Mouse (Mus musculus) hindbrain, embryonic 10.5 days (tissue): ENCODE results near the gene Prss34. TPM values are rescaled to one million over a fixed set of nuclear protein-coding genes. Genes with fewer than 3 reads are reported as not detected.
A peak's percentile ranks its signal among the peaks of the same experiment; 100 is the strongest.

ENCODE experiments used
- DNase-seq: peaks from one replicate; pipeline ENCODE4 v3.0.0-alpha.2; 2017; ENCODE audit warnings: low spot score
- H3K27ac ChIP-seq: fragments of 300-500 bp; sonication (generic); 2 replicates; pipeline ENCODE4 v1.5.1; 2016; ENCODE audit warnings: mild to moderate bottlenecking, moderate library complexity
- H3K27me3 ChIP-seq: fragments of 300-500 bp; sonication (generic); 2 replicates; pipeline ENCODE4 v1.6.1; 2016; ENCODE audit warnings: mild to moderate bottlenecking; ENCODE audit not compliant: poor library complexity, insufficient read depth, severe bottlenecking
- H3K36me3 ChIP-seq: fragments of 300-500 bp; sonication (generic); 2 replicates; pipeline ENCODE4 v1.6.1; 2016; ENCODE audit warnings: mild to moderate bottlenecking, moderate library complexity
- H3K4me1 ChIP-seq: fragments of 300-500 bp; sonication (generic); replicated peaks from 2 replicates; pipeline ENCODE4 v1.6.1; 2016; ENCODE audit warnings: mild to moderate bottlenecking
- H3K4me3 ChIP-seq: fragments of 300-500 bp; sonication (generic); 2 replicates; pipeline ENCODE4 v1.5.1; 2016; ENCODE audit warnings: mild to moderate bottlenecking, moderate library complexity
- H3K9me3 ChIP-seq: fragments of 300-500 bp; sonication (generic); 2 replicates; pipeline ENCODE4 v1.6.1; 2016; ENCODE audit warnings: mild to moderate bottlenecking, moderate library complexity
- WGBS: fragments of 180-500 bp; shearing (Covaris S2); methylation state at CpG from one replicate; pipeline ENCODE4 v1.1.7; 2016; 5-methylcytosine and 5-hydroxymethylcytosine counted together
- polyA plus RNA-seq: library from polyadenylated mRNA; unstranded; fragments of >200 nt; fragmentation: Nextera tagmentation; extraction: Ambion mirVana; gene quantifications from 2 replicates; pipeline ENCODE4 v1.2.1, GENCODE M21; 2016

Gene Prss34
- polyA plus RNA-seq, 1 experiment from 2014 or later: not detected

DNA sequence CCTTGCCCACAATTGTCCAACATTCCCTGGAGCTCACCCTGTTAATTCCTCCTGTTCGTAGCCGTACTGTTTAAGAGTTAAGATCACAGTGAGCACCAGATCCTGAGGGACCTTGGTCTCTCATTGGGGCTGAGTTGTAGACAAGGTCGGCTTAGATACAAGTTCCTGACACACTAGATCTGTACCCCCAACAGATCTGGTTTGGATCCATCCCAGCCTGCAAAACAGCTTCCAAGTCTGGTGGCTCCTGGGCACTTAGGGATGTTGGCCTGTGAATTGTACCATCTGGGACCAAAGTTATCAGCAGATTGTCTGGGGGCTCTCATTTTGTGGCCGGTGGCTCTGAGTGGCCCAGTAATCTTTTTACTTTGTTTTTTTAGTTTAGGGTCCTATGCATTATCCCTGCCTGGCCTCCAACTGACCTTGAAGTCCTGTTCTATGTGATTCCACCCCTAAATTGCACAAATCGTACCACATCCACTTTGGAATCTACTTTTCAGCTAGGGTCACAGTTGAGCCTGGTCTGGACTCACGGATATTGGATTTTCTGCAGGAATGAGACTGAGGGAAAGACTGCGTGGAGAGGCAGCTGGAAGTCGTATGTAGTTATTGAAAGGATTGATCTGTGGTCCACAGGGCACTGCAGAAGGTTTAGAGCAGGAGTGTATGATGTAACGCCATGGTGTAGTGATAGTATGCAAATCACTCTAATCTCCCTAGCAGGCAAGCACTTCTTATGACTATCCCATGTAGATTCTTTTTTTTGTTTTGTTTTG lies 23.4 kb upstream of the Prss34 start, which contains the start of gene Ube2i:
TSS of gene Ube2i (minus strand) at position 52 of the 776 bp plus-strand sequence.
- WGBS: 85% methylated on average over 9 of the region's 9 CpGs
- H3K4me1 ChIP-seq: peaks cover 39% of the 10 kb centered on the region
- peak within 1 kb of the TSS; percentile 100 for H3K27ac ChIP-seq
- peaks cover 23% of the 10 kb centered on the region for H3K36me3 ChIP-seq
- H3K27me3 ChIP-seq: no peaks in the 10 kb centered on the region
- no peaks in the 10 kb centered on the region for H3K9me3 ChIP-seq
- no peak for DNase-seq
- H3K4me3 ChIP-seq: peak within 1 kb of the TSS; percentile 96

- Histone ChIP-seq H3K27ac (no peak overlapping the region), H3K4me3 (no peak overlapping the region), H3K36me3 (peaks cover 13% of the 10 kb centered on the region), H3K4me1 (peaks cover 28% of the 10 kb centered on the region), H3K27me3 (no peaks in the 10 kb centered on the region), H3K9me3 (no peaks in the 10 kb centered on the region)
- 98% methylated on average over 3 of the region's 3 CpGs for WGBS
- DNase-seq: no peak
These were observed 22.4 kb upstream of the Prss34 start for GRCm38 (mm10) chr17:25275833-25276232.

DNA sequence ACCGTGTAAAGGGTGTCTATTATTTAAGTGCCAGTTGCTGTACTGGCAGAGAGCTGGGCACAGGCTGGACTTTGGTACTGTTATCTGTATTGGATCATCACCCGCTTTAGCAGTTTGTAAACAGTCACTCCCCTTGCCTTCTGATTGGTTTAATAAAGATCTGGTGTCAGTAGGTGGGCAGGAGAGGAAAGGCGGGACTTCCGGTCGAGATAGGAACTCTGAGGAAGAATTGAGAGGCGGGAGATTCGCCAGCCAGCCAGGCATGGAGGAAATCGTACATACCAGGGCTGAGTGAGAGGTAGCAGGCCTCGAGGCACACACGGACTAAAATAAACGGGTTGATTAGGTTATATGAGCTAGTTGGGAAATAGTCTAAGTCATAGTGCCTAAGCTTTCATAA lies 16.1 kb upstream of the Prss34 start:
- WGBS: 49% methylated on average over 11 of the region's 11 CpGs
- no peaks in the 10 kb centered on the region for H3K9me3 ChIP-seq
- H3K36me3 ChIP-seq: no peaks in the 10 kb centered on the region
- H3K4me3 ChIP-seq: no peak overlapping the region
- H3K27me3 ChIP-seq: no peaks in the 10 kb centered on the region
- DNase-seq: no peak
- H3K4me1 ChIP-seq: no peaks in the 10 kb centered on the region
- no peak overlapping the region for H3K27ac ChIP-seq

GRCm38 (mm10) chr17:25285033-25285432 lies 13.2 kb upstream of the Prss34 start:
- no peaks in the 10 kb centered on the region for H3K27me3 ChIP-seq
- DNase-seq: peak; percentile 55
- H3K4me1 ChIP-seq: no peaks in the 10 kb centered on the region
- H3K4me3 ChIP-seq: no peak overlapping the region
- H3K27ac ChIP-seq: no peak overlapping the region
- no peaks in the 10 kb centered on the region for H3K9me3 ChIP-seq
- H3K36me3 ChIP-seq: no peaks in the 10 kb centered on the region
- WGBS: 26% methylated on average over 3 of the region's 3 CpGs

GRCm38 (mm10) chr17:25288842-25289241 lies 9.4 kb upstream of the Prss34 start:
- Histone ChIP-seq H3K36me3 (no peaks in the 10 kb centered on the region), H3K27me3 (no peaks in the 10 kb centered on the region), H3K27ac (no peak overlapping the region), H3K9me3 (no peaks in the 10 kb centered on the region), H3K4me3 (no peak overlapping the region), H3K4me1 (no peaks in the 10 kb centered on the region)
- peak; percentile 45 for DNase-seq
- WGBS: 24% methylated on average over 4 of the region's 4 CpGs

GRCm38 (mm10) chr17:25290411-25290810 lies 7.8 kb upstream of the Prss34 start:
- WGBS: 26% methylated on average over 4 of the region's 4 CpGs
- H3K9me3 ChIP-seq: no peaks in the 10 kb centered on the region
- no peak for DNase-seq

GRCm38 (mm10) chr17:25293495-25293894 lies 4.7 kb upstream of the Prss34 start:
- Histone ChIP-seq H3K4me1 (no peaks in the 10 kb centered on the region), H3K4me3 (no peak overlapping the region), H3K9me3 (no peaks in the 10 kb centered on the region), H3K27ac (no peak overlapping the region), H3K36me3 (no peaks in the 10 kb centered on the region), H3K27me3 (no peaks in the 10 kb centered on the region)
- WGBS: 84% methylated on average over 5 of the region's 5 CpGs
- no peak for DNase-seq

More at GRCm38 (mm10) chr17:25290411-25290810, 7.8 kb upstream of the Prss34 start:
- Histone ChIP-seq H3K4me3 (no peak overlapping the region), H3K27me3 (no peaks in the 10 kb centered on the region), H3K27ac (no peak overlapping the region), H3K4me1 (no peaks in the 10 kb centered on the region), H3K36me3 (no peaks in the 10 kb centered on the region)

- Histone ChIP-seq H3K36me3 (no peaks in the 10 kb centered on the region), H3K4me1 (no peaks in the 10 kb centered on the region), H3K4me3 (no peak overlapping the region), H3K27me3 (no peaks in the 10 kb centered on the region), H3K27ac (no peak overlapping the region), H3K9me3 (no peaks in the 10 kb centered on the region)
- WGBS: 44% methylated on average over 1 of the region's 1 CpGs
- DNase-seq: no peak
These were observed 4.1 kb upstream of the Prss34 start for GRCm38 (mm10) chr17:25294111-25294510.

GRCm38 (mm10) chr17:25308346-25308745 lies 10.2 kb downstream of the Prss34 start, which contains the start of gene Prss28:
Prss28 (plus strand) TSS chr17:25308646.
- H3K4me3 ChIP-seq: no peak within 1 kb of the TSS
- no peaks in the 10 kb centered on the region for H3K9me3 ChIP-seq
- H3K4me1 ChIP-seq: no peaks in the 10 kb centered on the region
- WGBS: 86% methylated on average over 4 of the region's 4 CpGs
- H3K27me3 ChIP-seq: no peaks in the 10 kb centered on the region
- H3K36me3 ChIP-seq: no peaks in the 10 kb centered on the region
- no peak within 1 kb of the TSS for H3K27ac ChIP-seq
- no peak for DNase-seq

- 77% methylated on average over 5 of the region's 5 CpGs for WGBS
- peaks cover 4% of the 10 kb centered on the region; the same call in 1 of the 2 replicates for H3K4me1 ChIP-seq
- peaks cover 2% of the 10 kb centered on the region; the same call in 1 of the 2 replicates for H3K27me3 ChIP-seq
- no peak for DNase-seq
- H3K9me3 ChIP-seq: no peaks in the 10 kb centered on the region
- H3K27ac ChIP-seq: no peak within 1 kb of the TSS
- no peaks in the 10 kb centered on the region for H3K36me3 ChIP-seq
- no peak within 1 kb of the TSS for H3K4me3 ChIP-seq
These were observed 20.2 kb downstream of the Prss34 start, which contains the start of gene Prss29 for GRCm38 (mm10) chr17:25318354-25318753. Prss29 (plus strand) TSS chr17:25318654.

DNA sequence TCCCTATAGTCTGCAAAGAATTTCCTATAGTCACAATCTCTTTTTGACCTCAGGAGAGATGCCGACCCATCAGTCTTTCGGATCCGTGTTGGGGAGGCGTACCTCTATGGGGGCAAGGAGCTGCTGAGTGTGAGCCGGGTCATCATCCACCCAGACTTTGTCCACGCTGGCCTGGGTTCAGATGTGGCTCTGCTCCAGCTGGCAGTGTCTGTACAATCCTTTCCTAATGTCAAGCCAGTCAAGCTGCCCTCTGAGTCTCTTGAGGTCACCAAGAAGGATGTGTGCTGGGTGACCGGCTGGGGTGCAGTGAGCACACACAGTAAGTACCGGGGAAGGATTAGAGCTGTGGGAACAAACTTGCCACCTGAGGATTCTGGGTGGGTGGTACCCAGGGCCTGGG lies 22.6 kb downstream of the Prss34 start:
- Histone ChIP-seq H3K27me3 (peaks cover 2% of the 10 kb centered on the region; the same call in 1 of the 2 replicates), H3K4me3 (no peak overlapping the region), H3K27ac (no peak overlapping the region), H3K4me1 (peaks cover 4% of the 10 kb centered on the region; the same call in 1 of the 2 replicates), H3K9me3 (no peaks in the 10 kb centered on the region), H3K36me3 (no peaks in the 10 kb centered on the region)
- DNase-seq: no peak
- 93% methylated on average over 8 of the region's 8 CpGs for WGBS

- Histone ChIP-seq H3K36me3 (no peaks in the 10 kb centered on the region), H3K9me3 (no peaks in the 10 kb centered on the region), H3K27ac (no peak overlapping the region), H3K4me3 (no peak overlapping the region), H3K4me1 (peaks cover 4% of the 10 kb centered on the region; the same call in 1 of the 2 replicates), H3K27me3 (peaks cover 2% of the 10 kb centered on the region; the same call in 1 of the 2 replicates)
- DNase-seq: no peak
- WGBS: 40% methylated on average over 2 of the region's 2 CpGs
These were observed 24.7 kb downstream of the Prss34 start for GRCm38 (mm10) chr17:25322930-25323329.

- Histone ChIP-seq H3K4me3 (no peak overlapping the region), H3K4me1 (no peaks in the 10 kb centered on the region), H3K9me3 (no peaks in the 10 kb centered on the region), H3K36me3 (no peaks in the 10 kb centered on the region), H3K27ac (no peak overlapping the region), H3K27me3 (0 out of 2 replicates have a peak, but pooled peaks cover 14% of the 10 kb centered on the region)
- no peak for DNase-seq
- 81% methylated on average over 9 of the region's 9 CpGs for WGBS
These were observed 34.1 kb downstream of the Prss34 start for GRCm38 (mm10) chr17:25332321-25332720.
